Mouse (Mus musculus): ENCODE data around the gene Dedd2. TPM values are rescaled to one million over a fixed set of nuclear protein-coding genes. Genes with fewer than 3 reads are reported as not detected.

Gene Dedd2
- total and polyA plus RNA-seq, 3 experiments = 10.6 to 13.9 (median 11.7) TPM

GRCm38 (mm10) chr7:25267301-25267750 is 46.9 kb upstream of the Dedd2 start, which contains the start of gene Cic:
Gene Cic, plus strand, starts transcription at chr7:25267704.
- Histone ChIP-seq H3K36me3 (replicated peaks in 1 of 2; ENCODE audit: control insufficient read depth in 1 of 2, insufficient read depth in 1 of 2, low read length in 1 of 2) (peaks cover 15 to 19% of the 10 kb centered on the region in 2 experiments), H3K9me3 (replicated peaks; ENCODE audit: low read length) (no peaks in the 10 kb centered on the region), H3K79me2 (replicated peaks; ENCODE audit: control insufficient read depth, extremely low read depth, insufficient read depth, poor library complexity, severe bottlenecking) (0 out of 2 replicates have a peak, but pooled peaks cover 2% of the 10 kb centered on the region), H3K4me1 (ENCODE audit: control insufficient read depth in 1 of 2, insufficient read depth in 2 of 2) (peaks cover 22 to 35% of the 10 kb centered on the region in 2 experiments), H3K27me3 (replicated peaks) (no peaks in the 10 kb centered on the region), H3K4me3 (replicated peaks in 1 of 3; ENCODE audit: low read depth in 2 of 3, low read length in 2 of 3, poor library complexity in 1 of 3) (peak within 1 kb of the TSS; percentile 77 to 97 (median 93)), H3K4me2 (ENCODE audit: insufficient read depth, low read depth, poor library complexity, severe bottlenecking) (peak within 1 kb of the TSS; percentile 90), H3K27ac (ENCODE audit: insufficient read depth, low read depth) (peak within 1 kb of the TSS; percentile 74), H3K9ac (ENCODE audit: insufficient read depth, low read depth) (peak within 1 kb of the TSS; percentile 91)
- DNase-seq (ENCODE audit: extremely low read depth) = peak; percentile 100
- TF ChIP-seq POLR2AphosphoS2 (IDR thresholded peaks at IDR 0.05; ENCODE audit: low read depth, low read length) = no peak; the same call in 1 of the 2 replicates
- peak; percentile 55 for TF ChIP-seq SIN3A (IDR thresholded peaks at IDR 0.05; ENCODE audit: low read length)
- TF ChIP-seq CHD1 (IDR thresholded peaks at IDR 0.05; ENCODE audit: low read depth, low read length) = no peak
- TF ChIP-seq NELFE (IDR thresholded peaks at IDR 0.05; ENCODE audit: low read depth, low read length) = peak; percentile 72
- peak; percentile 82 for TF ChIP-seq ETS1 (conservative IDR thresholded peaks at IDR 0.05; ENCODE audit: low read depth, low read length)
- peak; percentile 54 for TF ChIP-seq USF1 (IDR thresholded peaks at IDR 0.05; ENCODE audit: low read depth, low read length)
- no peak for TF ChIP-seq RAD21 (IDR thresholded peaks at IDR 0.05; ENCODE audit: low read depth, low read length)
- TF ChIP-seq SMC3 (IDR thresholded peaks at IDR 0.05; ENCODE audit: low read depth, low read length) = no peak
- peak; percentile 92 for TF ChIP-seq POLR2A (IDR thresholded peaks at IDR 0.05; ENCODE audit: low read depth, low read length)
- no peak for TF ChIP-seq ZNF384 (IDR thresholded peaks at IDR 0.05; ENCODE audit: low read depth, low read length)
- peak; percentile 93 for TF ChIP-seq MAX (IDR thresholded peaks at IDR 0.05; ENCODE audit: low read length)
- TF ChIP-seq MYC (IDR thresholded peaks at IDR 0.05; ENCODE audit: low read depth, low read length) = peak; percentile 79
- TF ChIP-seq TCF12 (IDR thresholded peaks at IDR 0.05; ENCODE audit: low read depth, low read length) = peak; percentile 82
- TF ChIP-seq CHD2 (IDR thresholded peaks at IDR 0.05; ENCODE audit: low read length) = peak; percentile 96
- TF ChIP-seq MXI1 (IDR thresholded peaks at IDR 0.05; ENCODE audit: low read depth, low read length) = peak; percentile 86
- TF ChIP-seq IRF4 (IDR thresholded peaks at IDR 0.05; ENCODE audit: low read depth, low read length) = peak; percentile 35; the same call in 1 of the 2 replicates
- peak; percentile 56; the same call in 1 of the 2 replicates for TF ChIP-seq TBP (conservative IDR thresholded peaks at IDR 0.05; ENCODE audit: low read depth, low read length)
- peak; percentile 51 for TF ChIP-seq ZMIZ1 (IDR thresholded peaks at IDR 0.05; ENCODE audit: low read depth, low read length)
- TF ChIP-seq KAT2A (IDR thresholded peaks at IDR 0.05; ENCODE audit: insufficient replicate concordance, low read length) = no peak
- peak; percentile 73; the same call in 1 of the 2 replicates for TF ChIP-seq E2F4 (IDR thresholded peaks at IDR 0.05; ENCODE audit: insufficient replicate concordance, low read depth, low read length)
- TF ChIP-seq PAX5 (IDR thresholded peaks at IDR 0.05; ENCODE audit: low read length) = no peak
- no peak for TF ChIP-seq GABPA (IDR thresholded peaks at IDR 0.05; ENCODE audit: insufficient replicate concordance, low read depth, low read length)
- peak; percentile 23 for TF ChIP-seq BHLHE40 (IDR thresholded peaks at IDR 0.05; ENCODE audit: low read depth, low read length)
- no peak for TF ChIP-seq EP300 (IDR thresholded peaks at IDR 0.05; ENCODE audit: low read length)
- TF ChIP-seq HCFC1 (IDR thresholded peaks at IDR 0.05; ENCODE audit: low read depth, low read length) = no peak
- peak; percentile 70 for TF ChIP-seq MEF2A (IDR thresholded peaks at IDR 0.05; ENCODE audit: borderline replicate concordance, low read depth, low read length)
- no peak for TF ChIP-seq NRF1 (IDR thresholded peaks at IDR 0.05; ENCODE audit: low read depth, low read length)
- peak; percentile 89 for TF ChIP-seq JUND (conservative IDR thresholded peaks at IDR 0.05; ENCODE audit: low read depth, low read length)
- TF ChIP-seq ELF1 (IDR thresholded peaks at IDR 0.05; ENCODE audit: low read depth, low read length) = peak; percentile 55; the same call in 1 of the 2 replicates
- TF ChIP-seq JUN (IDR thresholded peaks at IDR 0.05; ENCODE audit: insufficient read depth, low read depth, low read length) = peak; percentile 98
- TF ChIP-seq RCOR1 (conservative IDR thresholded peaks at IDR 0.05; ENCODE audit: low read depth, low read length) = no peak
- in situ Hi-C loops (cut with MboI; ENCODE audit: low pct_ligation_motif_present, low pct_unique_long_range_greater_than_20kb, low sequenced_read_pairs) = no loop called here
- dilution Hi-C loops (cut with MboI; ENCODE audit: extremely low pct_ligation_motif_present, extremely low pct_unique_long_range_greater_than_20kb, low sequenced_read_pairs) = no loop called here
